Mouse (Mus musculus) lung, postnatal 0 days (tissue): ENCODE data around the gene Col11a2.

ENCODE experiments used
- CTCF ChIP-seq: IDR thresholded peaks from 2 replicates; pipeline ENCODE4 v1.5.1; 2016; ENCODE audit warnings: antibody characterized with exemption, mild to moderate bottlenecking
- EP300 ChIP-seq: IDR thresholded peaks from 2 replicates; pipeline ENCODE4 v1.6.1; 2016; ENCODE audit warnings: antibody characterized with exemption, mild to moderate bottlenecking, control low read depth

GRCm38 (mm10) chr17:34039562-34040450 lies 569 bp downstream of the Col11a2 start:
- TF ChIP-seq CTCF, result no peak
- no peak for TF ChIP-seq EP300
